Mouse (Mus musculus): ENCODE measurements around the gene Iqsec3.

DNA sequence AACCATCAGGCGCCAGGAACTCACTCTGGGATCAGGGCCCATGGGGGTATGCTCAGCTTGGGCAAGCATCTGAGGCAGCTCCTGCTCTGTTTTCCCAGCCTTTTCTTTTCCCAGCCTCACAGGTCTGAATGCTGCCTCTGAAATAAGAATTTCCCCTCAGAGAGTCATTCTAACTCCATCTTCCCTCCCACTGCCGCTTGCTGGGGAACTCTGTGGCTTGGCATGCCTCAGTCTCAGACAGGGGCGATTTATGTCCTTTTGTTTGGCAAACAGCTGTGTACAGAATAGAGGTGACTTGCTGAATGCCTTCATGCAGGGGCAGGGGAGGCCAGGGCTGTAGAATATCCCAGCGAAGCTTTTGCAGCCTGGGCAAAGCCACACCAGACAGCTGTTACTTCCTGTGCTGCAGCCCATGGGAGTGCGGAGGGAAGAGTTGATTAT is 65.9 kb downstream of the Iqsec3 start:
- no peak for TF ChIP-seq CTCF (IDR thresholded peaks at IDR 0.05; ENCODE audit: low read depth)
- no peak for TF ChIP-seq EP300 (optimal IDR thresholded peaks at IDR 0.05)

All from stomach, postnatal 0 days (tissue).